Mouse (Mus musculus): ENCODE results near the gene Hoxc6.

Hoxc6 gene

DNA sequence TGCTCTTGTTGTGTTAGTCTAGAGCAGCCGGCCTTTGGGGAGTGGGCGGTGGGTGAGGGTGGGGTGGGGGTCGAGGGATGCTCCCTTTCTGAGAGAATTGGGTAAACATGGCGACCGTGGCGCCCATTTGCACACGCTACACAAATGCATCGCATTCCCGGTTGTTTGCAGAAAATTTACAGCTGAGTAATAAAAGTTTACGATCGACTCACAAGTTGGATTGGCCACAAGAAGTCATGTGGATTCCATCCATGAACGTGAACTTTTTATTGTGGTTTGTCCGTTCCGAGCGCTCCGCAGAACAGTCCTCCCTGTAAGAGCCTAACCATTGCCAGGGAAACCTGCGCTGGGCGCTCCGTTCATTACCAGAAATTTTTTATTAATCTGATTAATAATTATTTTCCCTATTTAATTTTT is at the start of gene Hoxc6:
Gene Hoxc6, plus strand, starts transcription at position 319 of the 417 bp plus-strand sequence.
- no peak for DNase-seq (ENCODE audit: low spot score in 2 of 2)

DNA sequence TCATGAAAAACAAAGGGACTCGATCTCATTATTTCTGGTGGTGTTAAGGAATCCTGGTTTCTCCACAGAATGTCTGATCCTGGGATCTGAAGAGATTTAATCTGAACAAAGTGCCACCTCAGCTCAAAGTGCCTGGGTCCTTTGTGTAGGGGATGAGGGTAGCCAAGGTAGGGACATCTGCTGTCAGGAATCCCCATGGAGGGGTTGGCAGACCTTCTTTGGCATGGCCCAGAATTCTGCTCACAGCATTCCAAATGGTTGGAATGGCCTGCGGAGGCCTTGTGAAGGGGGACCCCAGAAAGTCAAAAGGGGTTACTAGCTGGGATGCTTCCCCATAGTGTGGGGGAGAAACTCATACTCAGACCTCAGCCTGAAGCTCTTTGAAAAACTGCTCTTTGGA is 49.2 kb upstream of the Hoxc6 start:
- no peak for DNase-seq (ENCODE audit: low spot score in 2 of 2)

DNA sequence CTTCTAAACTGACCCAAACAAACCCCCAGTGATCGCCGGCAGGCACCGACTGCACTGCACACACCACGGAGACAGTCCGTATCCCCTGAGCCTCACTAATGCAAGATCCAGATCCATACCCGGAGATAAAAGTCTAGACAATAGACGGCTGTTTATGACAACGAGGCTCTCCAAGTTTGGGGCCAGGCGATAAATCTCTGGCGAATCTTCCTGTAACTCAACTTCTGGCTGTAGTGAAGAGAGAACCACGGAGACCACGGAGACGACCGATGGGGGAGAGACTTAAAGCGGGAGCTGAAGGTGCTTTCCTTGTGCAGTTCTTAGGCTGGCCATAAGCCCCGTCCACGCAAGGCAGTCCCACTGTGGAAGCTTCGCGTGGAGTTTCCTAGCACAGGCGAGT is 48.4 kb upstream of the Hoxc6 start:
- no peak for DNase-seq (ENCODE audit: low spot score in 2 of 2)

DNA sequence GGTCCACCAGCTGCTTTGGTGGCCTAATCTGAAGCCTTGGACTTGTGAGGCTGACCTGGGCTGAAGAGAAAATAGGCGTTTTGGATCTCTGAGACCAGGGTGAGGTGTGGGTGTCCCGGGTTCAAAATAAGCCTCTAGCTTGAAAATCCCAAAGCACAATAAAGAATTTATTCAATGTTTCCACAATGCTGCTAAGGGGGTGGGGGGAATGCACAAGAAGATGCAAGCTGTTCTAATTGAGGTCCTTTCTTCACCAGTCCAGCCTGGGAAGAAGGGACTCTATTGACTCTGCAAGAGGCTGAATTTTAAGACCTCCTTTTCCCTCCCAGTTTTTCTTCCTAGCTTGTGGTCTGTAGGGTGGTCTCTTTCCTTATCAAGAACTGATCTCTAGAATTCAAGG is 47.2 kb upstream of the Hoxc6 start:
- DNase-seq (ENCODE audit: low spot score in 2 of 2) = no peak

DNA sequence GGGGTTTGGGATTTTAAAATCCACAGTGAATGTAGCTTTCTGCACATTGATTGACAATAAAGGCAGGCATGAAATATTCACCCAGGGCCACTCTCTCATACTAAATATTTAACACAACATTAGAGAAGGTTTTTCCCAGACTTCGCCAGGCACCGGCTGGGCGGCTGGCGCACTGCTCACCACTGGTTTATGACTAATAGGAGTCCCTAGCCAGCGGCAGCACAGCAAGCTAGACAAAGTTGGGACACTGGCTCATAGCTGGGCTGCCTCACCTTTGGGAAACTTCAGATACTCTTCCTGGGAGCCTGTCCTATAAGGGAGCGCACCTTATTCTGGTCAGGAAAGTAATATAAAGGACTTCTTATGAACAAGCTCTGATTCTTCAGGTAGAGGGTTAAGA is 44.5 kb upstream of the Hoxc6 start:
- DNase-seq (ENCODE audit: low spot score in 2 of 2) = no peak

DNA sequence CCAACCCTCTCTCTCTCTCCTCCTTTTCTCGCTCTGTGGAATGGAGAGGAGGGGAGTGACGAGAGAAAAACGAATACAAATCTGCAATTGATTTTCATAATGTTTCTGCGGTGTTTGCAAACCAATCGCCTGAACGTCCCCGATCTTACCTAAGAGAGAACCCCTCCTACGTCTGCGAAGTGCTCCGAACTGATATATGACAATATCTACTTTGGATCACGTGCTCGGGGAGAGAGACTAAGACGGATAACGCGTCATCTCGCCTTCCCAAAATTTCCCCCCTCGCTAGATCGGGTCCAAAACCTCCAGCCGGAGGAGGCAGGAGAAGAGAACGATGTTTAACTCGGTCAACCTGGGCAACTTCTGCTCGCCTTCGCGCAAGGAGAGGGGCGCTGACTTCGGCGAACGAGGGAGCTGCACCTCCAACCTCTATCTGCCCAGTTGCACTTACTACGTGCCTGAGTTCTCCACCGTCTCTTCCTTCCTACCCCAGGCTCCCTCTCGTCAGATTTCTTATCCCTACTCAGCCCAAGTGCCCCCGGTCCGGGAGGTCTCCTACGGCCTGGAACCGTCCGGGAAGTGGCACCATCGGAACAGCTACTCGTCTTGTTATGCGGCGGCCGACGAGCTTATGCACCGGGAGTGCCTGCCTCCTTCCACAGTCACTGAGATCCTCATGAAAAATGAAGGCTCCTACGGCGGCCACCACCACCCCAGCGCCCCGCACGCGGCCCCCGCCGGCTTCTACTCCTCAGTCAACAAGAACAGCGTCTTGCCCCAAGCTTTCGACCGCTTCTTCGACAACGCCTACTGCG is 43.7 kb upstream of the Hoxc6 start, which contains the start of gene Hoxc11:
Gene Hoxc11, plus strand, starts transcription at position 236 of the 815 bp plus-strand sequence.
- DNase-seq (ENCODE audit: low spot score in 2 of 2) = no peak

DNA sequence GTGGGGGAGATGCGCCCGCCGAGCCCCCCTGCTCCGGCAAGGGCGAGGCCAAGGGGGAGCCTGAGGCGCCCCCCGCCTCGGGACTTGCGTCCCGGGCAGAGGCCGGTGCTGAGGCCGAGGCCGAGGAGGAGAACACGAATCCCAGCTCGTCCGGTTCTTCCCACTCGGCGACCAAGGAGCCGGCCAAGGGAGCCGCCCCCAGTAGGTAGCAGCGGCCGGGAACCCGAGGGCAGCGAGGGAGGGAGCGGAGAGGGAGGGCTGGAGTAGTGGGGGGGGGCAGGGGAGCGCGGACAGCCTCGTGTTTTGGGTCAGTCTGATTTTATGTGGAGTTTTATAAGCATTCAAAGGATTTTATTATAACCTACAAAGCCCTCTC is 43.1 kb upstream of the Hoxc6 start:
- no peak for DNase-seq (ENCODE audit: low spot score in 2 of 2)

DNA sequence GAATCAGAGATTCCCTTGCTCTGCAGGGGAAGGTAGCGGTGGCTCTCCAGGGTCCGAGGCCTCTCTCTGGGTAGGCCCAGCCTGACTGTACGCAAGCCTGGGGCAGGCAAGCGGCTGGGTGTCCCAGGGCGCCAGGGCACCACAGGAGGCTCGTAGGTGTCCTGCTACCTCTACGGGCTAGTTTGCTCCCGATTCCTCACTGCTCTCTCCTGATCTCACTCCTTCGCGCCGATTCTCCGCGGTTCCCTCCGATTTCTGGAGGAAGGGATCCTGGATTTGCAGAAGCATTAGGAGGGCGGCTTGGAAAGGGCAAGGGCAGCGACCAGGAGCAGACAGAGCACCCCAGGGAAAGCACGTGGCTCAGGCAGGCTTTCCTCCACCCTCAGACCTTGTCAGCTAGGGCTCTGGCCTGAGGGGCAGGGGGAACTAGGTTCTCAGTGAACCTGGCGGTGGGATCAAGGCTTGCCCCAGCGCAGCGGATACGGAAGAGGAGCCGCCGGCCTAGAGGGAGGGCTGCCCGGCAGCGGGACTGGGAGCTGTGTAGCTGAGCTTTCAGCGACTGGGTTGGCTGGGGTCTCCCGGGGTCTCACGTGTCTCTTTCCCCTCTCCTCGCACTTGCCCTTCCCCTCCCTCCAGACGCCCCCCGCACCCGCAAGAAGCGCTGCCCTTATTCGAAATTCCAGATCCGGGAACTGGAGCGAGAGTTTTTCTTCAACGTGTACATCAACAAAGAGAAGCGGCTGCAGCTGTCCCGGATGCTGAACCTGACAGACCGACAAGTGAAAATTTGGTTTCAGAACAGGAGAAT is 42.0 kb upstream of the Hoxc6 start:
- DNase-seq (ENCODE audit: low spot score in 2 of 2) = no peak

DNA sequence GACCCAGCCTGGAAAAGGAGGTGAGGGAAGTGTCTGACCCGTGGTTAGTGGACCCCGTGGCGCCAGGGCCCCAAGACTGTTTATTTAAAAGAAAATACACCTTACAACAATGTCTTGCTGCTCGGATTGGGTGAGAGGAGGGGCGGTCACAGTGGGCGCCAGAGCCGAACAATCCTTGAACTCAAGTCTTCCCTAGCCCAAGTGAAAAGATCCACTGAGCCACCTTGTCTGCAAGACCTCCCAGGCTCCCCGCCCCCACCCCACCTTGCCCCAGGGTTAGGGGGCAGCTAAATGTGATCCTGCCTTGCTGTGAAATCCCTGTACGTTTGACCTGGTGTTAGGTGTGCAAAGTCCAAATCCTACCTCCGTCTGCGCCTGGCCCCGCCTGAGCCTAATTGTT is 41.2 kb upstream of the Hoxc6 start:
- DNase-seq (ENCODE audit: low spot score in 2 of 2) = no peak

DNA sequence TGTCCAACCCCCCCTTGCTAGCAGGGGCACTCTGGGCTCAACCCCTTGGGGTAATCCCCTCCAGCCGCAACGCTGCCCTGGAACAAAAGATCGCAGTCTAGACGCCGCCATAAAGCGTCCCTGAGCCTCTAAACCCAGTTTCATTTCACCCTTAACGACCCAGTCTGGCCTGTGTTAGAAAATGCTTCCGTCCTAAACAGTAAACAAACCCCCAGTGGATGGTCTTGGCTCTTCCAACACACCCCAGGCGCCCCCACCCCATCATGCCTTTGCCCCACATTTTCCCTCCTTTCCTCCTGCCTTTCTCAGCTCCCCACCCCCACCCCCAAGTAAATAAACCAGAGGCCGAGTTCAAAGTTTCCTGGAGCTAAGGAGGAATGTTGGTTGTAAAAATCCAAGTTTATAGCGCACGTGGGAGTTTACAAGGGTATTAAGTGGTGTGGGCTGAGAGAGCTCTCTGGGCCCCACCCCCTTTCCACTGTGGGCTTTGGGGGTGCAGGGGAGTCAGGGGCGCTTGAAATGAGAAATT is 38.3 kb upstream of the Hoxc6 start:
- DNase-seq (ENCODE audit: low spot score in 2 of 2) = no peak

DNA sequence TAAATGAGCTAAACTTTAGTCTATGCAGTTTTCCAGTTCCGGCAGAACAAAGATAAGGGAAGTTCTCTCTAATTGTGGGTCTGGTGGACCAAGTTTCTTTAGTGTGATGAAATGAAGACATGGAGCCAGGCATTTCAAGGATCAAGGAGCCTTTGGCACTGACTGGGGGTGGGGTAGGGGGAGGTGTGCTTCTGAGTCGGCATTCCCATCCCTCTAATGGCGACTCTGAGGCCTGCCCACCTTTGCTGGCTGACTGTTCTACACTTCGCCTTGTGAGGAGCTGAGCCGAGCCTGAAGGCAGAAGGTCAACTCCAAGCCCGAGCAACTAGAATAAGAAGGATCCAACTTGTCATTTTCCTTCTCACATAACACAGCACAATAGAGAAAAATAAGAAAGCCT is 36.3 kb upstream of the Hoxc6 start:
- DNase-seq (ENCODE audit: low spot score in 2 of 2) = no peak

DNA sequence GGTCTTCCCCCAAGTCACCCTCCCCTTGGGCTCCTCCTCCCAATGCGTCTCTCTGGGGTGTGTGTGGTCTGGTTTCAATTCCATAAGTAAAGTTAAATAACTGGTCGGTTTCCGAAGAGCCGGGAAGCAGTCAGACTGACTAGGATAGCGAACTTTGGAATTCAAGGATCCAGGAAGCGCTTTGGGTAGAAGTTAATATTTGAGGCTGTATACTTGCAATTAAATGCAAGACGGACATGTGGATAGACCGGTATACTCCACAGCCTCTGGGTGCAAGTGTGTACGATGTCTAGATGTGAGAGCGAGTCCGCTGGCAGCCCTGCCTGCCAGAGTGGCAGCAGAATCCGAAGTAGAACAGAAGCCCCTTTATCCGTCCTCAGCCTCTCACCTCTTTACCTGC is 35.6 kb upstream of the Hoxc6 start:
- DNase-seq (ENCODE audit: low spot score in 2 of 2) = no peak

DNA sequence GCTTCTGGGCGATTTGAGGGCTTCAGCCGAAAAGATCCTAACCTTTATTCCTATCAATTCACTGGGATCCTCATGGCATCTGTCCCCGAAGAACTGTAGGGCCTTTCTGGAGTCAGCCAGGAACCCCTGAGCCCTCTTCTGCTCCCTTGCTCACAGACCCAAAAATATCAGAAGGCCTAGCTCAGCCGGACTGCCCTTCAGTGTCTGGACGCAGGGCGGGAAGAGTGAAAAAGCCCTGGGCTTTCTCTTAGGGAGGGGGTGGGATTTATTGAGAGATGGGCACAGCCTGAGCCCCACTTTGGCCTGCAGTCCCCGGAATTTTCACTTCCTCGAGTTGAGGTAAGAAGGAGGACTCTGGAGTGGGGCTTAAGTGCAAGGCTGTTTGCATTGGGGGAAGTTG is 34.8 kb upstream of the Hoxc6 start:
- DNase-seq (ENCODE audit: low spot score in 2 of 2) = no peak

DNA sequence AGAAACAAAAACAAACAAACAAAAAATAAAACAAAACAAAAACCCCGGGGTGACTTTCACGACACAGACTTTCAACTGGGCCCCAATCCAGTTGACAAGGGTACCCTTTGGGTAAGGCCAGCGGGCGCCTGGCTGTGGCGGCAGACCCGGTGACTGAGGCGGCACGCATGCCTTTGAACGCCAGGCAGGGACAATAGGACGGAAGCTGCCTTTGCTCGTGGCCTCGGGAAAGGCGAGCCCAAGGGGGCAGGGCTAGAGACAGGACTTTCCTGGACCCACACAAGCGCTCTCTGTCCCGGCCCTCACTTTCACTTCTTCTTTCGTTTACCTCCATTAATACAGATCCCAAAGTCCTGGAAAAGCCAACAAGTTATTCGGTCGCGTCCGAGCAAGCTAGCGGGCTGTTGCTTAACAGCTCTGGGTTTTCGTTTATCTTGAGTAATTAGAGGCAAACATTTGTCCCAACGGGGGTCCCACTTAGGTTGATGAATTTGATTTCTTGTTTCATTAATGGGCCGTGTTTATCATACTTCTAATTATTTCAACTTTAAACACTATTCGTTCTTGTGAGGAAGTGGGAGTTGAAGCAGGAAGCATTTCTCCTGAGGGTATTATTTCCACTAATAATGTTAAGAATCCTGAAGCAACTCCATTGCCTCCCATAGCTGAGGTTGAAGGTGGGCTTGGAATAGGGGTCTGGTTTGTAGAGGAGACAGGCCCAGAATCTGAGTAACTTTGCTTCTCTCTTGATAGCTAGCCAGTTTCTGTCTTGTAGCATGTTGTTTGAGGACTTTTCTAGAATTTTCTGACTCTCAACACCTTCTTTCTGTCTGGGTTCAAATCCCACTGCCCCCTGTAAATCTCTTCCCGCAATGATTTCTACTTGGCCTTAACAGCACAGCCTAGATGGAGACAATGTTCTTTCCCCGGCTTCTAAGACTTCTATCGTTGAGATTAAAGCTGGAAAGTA is 34.1 kb upstream of the Hoxc6 start:
- DNase-seq (ENCODE audit: low spot score in 2 of 2) = no peak

DNA sequence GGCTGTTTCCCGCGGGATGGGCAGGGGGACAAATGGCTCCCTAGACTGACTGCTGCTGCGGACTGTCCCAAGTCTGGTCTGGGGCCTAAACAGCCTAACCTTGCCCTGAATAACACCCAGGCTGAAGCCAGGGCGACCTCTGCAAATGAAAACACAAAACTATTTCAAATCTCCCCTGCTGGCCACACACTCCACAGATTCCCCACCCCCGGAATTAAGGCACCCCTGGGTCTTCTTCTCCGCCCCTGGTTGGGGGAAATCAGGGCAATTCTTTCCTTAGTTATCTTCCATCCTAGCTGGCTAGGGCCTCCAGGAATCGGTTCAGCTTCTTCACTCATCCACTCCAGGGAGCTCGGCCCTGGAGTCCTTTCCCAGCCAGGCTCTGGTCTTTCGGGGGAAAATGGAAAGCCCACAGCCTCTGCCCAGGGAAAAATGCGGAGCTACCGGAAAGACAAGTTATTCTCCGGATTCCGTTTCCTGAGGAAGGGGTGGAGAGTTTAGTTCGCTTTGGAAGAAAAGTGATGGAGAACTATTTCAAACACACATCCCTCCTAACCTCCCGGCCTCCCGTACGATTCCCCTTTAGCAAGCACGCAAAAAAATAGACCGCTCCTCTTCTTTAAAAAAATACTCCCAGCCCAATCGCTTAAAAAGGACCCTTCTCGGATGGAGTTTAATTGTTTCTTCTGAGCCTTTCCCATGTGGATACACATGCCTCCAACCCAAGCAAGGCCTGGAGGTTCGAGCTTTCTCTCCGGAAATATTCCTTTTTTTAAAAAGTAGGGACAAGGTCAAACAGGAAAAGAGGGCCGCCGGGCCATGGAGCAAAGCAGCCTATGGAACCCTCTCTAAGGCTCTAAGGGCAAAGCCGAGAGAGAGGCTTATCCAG is 32.8 kb upstream of the Hoxc6 start:
- DNase-seq (ENCODE audit: low spot score in 2 of 2) = no peak

DNA sequence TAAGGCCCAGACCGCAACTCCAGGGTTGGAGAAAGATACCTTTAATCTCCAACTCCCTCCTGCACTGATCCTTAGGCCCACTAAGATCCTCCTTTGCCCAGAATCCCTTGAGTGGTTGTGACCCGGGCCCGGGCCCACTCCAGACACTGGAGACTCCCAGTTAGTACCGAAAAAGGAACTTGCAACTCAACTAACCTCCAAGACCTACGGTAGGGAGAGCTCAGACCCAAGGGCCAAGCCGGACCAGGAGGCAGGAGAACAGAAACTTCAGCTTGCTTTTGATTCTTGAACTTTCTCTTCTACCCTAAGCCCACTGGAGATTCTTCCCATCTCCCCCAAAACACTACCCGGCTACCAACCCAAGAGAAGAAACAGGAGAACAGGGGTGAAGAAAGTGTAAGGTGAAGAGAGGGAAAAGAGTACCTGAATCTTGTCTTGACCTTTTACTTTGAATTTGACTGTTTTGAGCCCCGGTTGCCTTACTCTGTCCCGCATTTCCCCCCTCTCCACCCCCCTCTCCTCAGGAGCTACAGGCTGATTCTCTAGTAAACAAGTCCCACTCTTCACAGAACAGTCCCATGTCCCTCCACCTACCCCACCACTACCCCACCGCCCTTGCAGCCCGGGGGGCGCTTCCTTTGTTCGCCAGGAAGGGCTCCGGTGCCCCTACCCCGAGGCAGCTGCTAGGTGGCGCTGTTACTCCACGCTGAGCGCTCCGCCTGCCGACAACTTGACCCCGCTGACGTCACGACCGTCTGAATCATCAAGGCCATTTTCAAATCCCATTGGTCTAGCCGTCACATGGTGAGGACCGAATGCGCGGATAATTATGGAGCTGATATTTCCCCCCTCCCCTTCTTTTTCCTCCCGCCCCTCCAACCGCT is 31.9 kb upstream of the Hoxc6 start:
- DNase-seq (ENCODE audit: low spot score in 2 of 2) = no peak

DNA sequence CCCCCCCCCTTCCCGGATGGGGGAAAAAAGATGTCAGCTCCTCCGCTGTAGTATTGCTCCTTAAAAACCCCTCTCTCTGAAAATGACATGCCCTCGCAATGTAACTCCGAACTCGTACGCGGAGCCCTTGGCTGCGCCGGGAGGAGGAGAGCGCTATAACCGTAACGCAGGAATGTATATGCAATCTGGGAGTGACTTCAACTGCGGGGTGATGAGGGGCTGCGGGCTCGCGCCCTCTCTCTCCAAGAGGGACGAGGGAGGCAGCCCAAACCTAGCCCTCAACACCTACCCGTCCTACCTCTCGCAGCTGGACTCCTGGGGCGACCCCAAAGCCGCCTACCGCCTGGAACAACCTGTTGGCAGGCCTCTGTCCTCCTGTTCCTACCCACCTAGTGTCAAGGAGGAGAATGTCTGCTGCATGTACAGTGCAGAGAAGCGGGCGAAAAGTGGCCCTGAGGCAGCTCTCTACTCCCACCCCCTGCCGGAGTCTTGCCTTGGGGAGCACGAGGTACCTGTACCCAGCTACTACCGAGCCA is 31.2 kb upstream of the Hoxc6 start, which contains the start of gene Hoxc10:
Gene Hoxc10, plus strand, starts transcription at position 21 of the 536 bp plus-strand sequence.
- DNase-seq (ENCODE audit: low spot score in 2 of 2) = no peak

DNA sequence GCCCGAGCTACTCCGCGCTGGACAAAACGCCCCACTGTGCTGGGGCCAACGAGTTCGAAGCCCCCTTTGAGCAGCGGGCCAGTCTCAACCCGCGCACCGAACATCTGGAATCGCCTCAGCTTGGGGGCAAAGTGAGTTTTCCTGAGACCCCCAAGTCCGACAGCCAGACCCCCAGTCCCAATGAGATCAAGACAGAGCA is 30.8 kb upstream of the Hoxc6 start, which contains the start of gene Hoxc5:
Gene Hoxc5, plus strand, starts transcription at position 132 of the 199 bp plus-strand sequence.
- DNase-seq (ENCODE audit: low spot score in 2 of 2) = no peak

Data from frontal cortex, postnatal 36 days (tissue).